Mouse (Mus musculus): ENCODE measurements around the gene Pfdn6. TPM values are rescaled to one million over a fixed set of nuclear protein-coding genes. Genes with fewer than 3 reads are reported as not detected.

Pfdn6 gene
- polyA plus RNA-seq, 1 experiment from 2014 or later: 190 TPM

Other genes with a start within 250 kb of the Pfdn6 start
- 42.6 and 46.9 TPM in 2 replicates for gene March2, start 221.7 kb downstream of the Pfdn6 start, polyA plus RNA-seq (2015; fragmentation: Nextera tagmentation; extraction: Ambion mirVana)
- 324 and 385 TPM in 2 replicates for gene Rab11b, start 179.8 kb downstream of the Pfdn6 start, polyA plus RNA-seq (2015; fragmentation: Nextera tagmentation; extraction: Ambion mirVana)
- 53.0 and 60.7 TPM in 2 replicates for gene Angptl4, start 158.5 kb downstream of the Pfdn6 start, polyA plus RNA-seq (2015; fragmentation: Nextera tagmentation; extraction: Ambion mirVana)
- 34.4 and 37.9 TPM in 2 replicates for gene Kank3, start 129.8 kb downstream of the Pfdn6 start, polyA plus RNA-seq (2015; fragmentation: Nextera tagmentation; extraction: Ambion mirVana)
- 1,111 and 1,168 TPM in 2 replicates for gene Rps28, start 115.8 kb downstream of the Pfdn6 start, polyA plus RNA-seq (2015; fragmentation: Nextera tagmentation; extraction: Ambion mirVana)
- 464 and 506 TPM in 2 replicates for gene Ndufa7, start 115.8 kb downstream of the Pfdn6 start, polyA plus RNA-seq (2015; fragmentation: Nextera tagmentation; extraction: Ambion mirVana)
- 57.8 and 66.4 TPM in 2 replicates for gene Cd320, start 97.3 kb downstream of the Pfdn6 start, polyA plus RNA-seq (2015; fragmentation: Nextera tagmentation; extraction: Ambion mirVana)
- not detected in 2 replicates for gene Gm7029, start 66.5 kb downstream of the Pfdn6 start, polyA plus RNA-seq (2015; fragmentation: Nextera tagmentation; extraction: Ambion mirVana)
- gene Kifc1, start 49.7 kb downstream of the Pfdn6 start, polyA plus RNA-seq (2015; fragmentation: Nextera tagmentation; extraction: Ambion mirVana): 7.2 and 7.3 TPM in 2 replicates
- 0.27 TPM in 1 of 2 replicates, not detected in the other for gene Platr17, start 35.2 kb downstream of the Pfdn6 start, polyA plus RNA-seq (2015; fragmentation: Nextera tagmentation; extraction: Ambion mirVana)
- gene Daxx, start 30.9 kb downstream of the Pfdn6 start, polyA plus RNA-seq (2015; fragmentation: Nextera tagmentation; extraction: Ambion mirVana): 57.7 and 58.9 TPM in 2 replicates
- 26.6 and 31.9 TPM in 2 replicates for gene Tapbp, start 24.4 kb downstream of the Pfdn6 start, polyA plus RNA-seq (2015; fragmentation: Nextera tagmentation; extraction: Ambion mirVana)
- gene Zbtb22, start 24.4 kb downstream of the Pfdn6 start, polyA plus RNA-seq (2015; fragmentation: Nextera tagmentation; extraction: Ambion mirVana): 15.4 and 17.6 TPM in 2 replicates
- 61.2 and 63.7 TPM in 2 replicates for gene Rgl2, start 10.8 kb downstream of the Pfdn6 start, polyA plus RNA-seq (2015; fragmentation: Nextera tagmentation; extraction: Ambion mirVana)
- gene Wdr46, start 317 bp upstream of the Pfdn6 start, polyA plus RNA-seq (2015; fragmentation: Nextera tagmentation; extraction: Ambion mirVana): 36.2 and 40.7 TPM in 2 replicates
- 7.0 and 7.2 TPM in 2 replicates for gene B3galt4, start 11.1 kb upstream of the Pfdn6 start, polyA plus RNA-seq (2015; fragmentation: Nextera tagmentation; extraction: Ambion mirVana)
- gene Vps52, start 15.5 kb upstream of the Pfdn6 start, polyA plus RNA-seq (2015; fragmentation: Nextera tagmentation; extraction: Ambion mirVana): 45.7 and 49.6 TPM in 2 replicates
- 1,782 and 1,797 TPM in 2 replicates for gene Rps18, start 15.7 kb upstream of the Pfdn6 start, polyA plus RNA-seq (2015; fragmentation: Nextera tagmentation; extraction: Ambion mirVana)
- gene H2-K1, start 60.0 kb upstream of the Pfdn6 start, polyA plus RNA-seq (2015; fragmentation: Nextera tagmentation; extraction: Ambion mirVana): 8.5 and 14.6 TPM in 2 replicates
- 17.1 and 22.3 TPM in 2 replicates for gene Ring1, start 84.3 kb upstream of the Pfdn6 start, polyA plus RNA-seq (2015; fragmentation: Nextera tagmentation; extraction: Ambion mirVana)
- 57.4 and 58.8 TPM in 2 replicates for gene H2-Ke6, start 87.7 kb upstream of the Pfdn6 start, polyA plus RNA-seq (2015; fragmentation: Nextera tagmentation; extraction: Ambion mirVana)
- 201 and 212 TPM in 2 replicates for gene Slc39a7, start 91.3 kb upstream of the Pfdn6 start, polyA plus RNA-seq (2015; fragmentation: Nextera tagmentation; extraction: Ambion mirVana)
- 53.4 and 56.4 TPM in 2 replicates for gene Rxrb, start 91.5 kb upstream of the Pfdn6 start, polyA plus RNA-seq (2015; fragmentation: Nextera tagmentation; extraction: Ambion mirVana)
- 23.7 and 26.5 TPM in 2 replicates for gene Col11a2, start 99.1 kb upstream of the Pfdn6 start, polyA plus RNA-seq (2015; fragmentation: Nextera tagmentation; extraction: Ambion mirVana)
- 0.48 and 0.65 TPM in 2 replicates for gene H2-Oa, start 152.0 kb upstream of the Pfdn6 start, polyA plus RNA-seq (2015; fragmentation: Nextera tagmentation; extraction: Ambion mirVana)
- gene H2-DMa, start 179.2 kb upstream of the Pfdn6 start, polyA plus RNA-seq (2015; fragmentation: Nextera tagmentation; extraction: Ambion mirVana): 17.2 and 17.6 TPM in 2 replicates
- gene Brd2, start 182.3 kb upstream of the Pfdn6 start, polyA plus RNA-seq (2015; fragmentation: Nextera tagmentation; extraction: Ambion mirVana): 122 and 142 TPM in 2 replicates
- gene H2-DMb2, start 203.0 kb upstream of the Pfdn6 start, polyA plus RNA-seq (2015; fragmentation: Nextera tagmentation; extraction: Ambion mirVana): 0.67 and 1.1 TPM in 2 replicates
- 2.0 and 2.6 TPM in 2 replicates for gene H2-DMb1, start 212.7 kb upstream of the Pfdn6 start, polyA plus RNA-seq (2015; fragmentation: Nextera tagmentation; extraction: Ambion mirVana)
- gene Tap1, start 247.2 kb upstream of the Pfdn6 start, polyA plus RNA-seq (2015; fragmentation: Nextera tagmentation; extraction: Ambion mirVana): 8.4 and 9.5 TPM in 2 replicates
- gene Psmb9, start 247.4 kb upstream of the Pfdn6 start, polyA plus RNA-seq (2015; fragmentation: Nextera tagmentation; extraction: Ambion mirVana): 2.3 and 3.8 TPM in 2 replicates